Mouse (Mus musculus) liver, adult 2 months (tissue): ENCODE measurements around the gene Hsph1.

Experiments used
- CTCF ChIP-seq: fragments of 200-500 bp; IDR thresholded peaks from 2 replicates; pipeline ENCODE4 v1.5.1; 2011; ENCODE audit warnings: low read depth, low read length, control low read depth
- POLR2A ChIP-seq: fragments of 200-500 bp; IDR thresholded peaks from 2 replicates; pipeline ENCODE4 v1.6.1; 2011; ENCODE audit warnings: low read length, control low read depth; ENCODE audit not compliant: insufficient read depth; ENCODE audit errors: extremely low read depth

- TF ChIP-seq CTCF (no peak), POLR2A (no peak)
Observed at GRCm38 (mm10) chr5:149647367-149648115, 11.4 kb upstream of the Hsph1 start.
